Mouse (Mus musculus): Measurements from ENCODE around the gene Zbtb20.

DNA sequence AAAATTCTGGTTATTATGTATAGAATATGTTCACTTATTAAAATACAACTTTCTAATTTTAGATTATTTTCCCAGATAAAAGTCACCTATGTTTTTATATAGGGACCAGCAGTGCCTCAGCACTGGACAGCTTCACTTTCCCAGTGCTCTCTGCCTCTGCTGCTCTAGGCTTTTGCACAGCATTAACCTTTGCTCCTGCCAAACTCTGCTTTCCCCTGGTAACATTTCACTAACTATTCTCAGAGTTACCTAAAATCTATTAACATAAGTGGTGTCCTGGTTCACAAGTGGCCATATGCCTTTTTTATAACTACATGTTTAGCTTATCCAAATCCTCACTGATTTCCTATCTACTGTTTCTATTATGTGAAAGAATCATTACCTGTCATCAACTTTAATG lies 169.9 kb downstream of the Zbtb20 start:
- TF ChIP-seq CTCF (IDR thresholded peaks at IDR 0.05; ENCODE audit: control insufficient read depth, insufficient read depth, insufficient replicate concordance, low read depth, low read length) (no peak), POLR2A (IDR thresholded peaks at IDR 0.05; ENCODE audit: control insufficient read depth, low read depth, low read length) (no peak)
